Mouse (Mus musculus): Measurements from ENCODE around the gene Ly6g5b.

Ly6g5b gene

DNA sequence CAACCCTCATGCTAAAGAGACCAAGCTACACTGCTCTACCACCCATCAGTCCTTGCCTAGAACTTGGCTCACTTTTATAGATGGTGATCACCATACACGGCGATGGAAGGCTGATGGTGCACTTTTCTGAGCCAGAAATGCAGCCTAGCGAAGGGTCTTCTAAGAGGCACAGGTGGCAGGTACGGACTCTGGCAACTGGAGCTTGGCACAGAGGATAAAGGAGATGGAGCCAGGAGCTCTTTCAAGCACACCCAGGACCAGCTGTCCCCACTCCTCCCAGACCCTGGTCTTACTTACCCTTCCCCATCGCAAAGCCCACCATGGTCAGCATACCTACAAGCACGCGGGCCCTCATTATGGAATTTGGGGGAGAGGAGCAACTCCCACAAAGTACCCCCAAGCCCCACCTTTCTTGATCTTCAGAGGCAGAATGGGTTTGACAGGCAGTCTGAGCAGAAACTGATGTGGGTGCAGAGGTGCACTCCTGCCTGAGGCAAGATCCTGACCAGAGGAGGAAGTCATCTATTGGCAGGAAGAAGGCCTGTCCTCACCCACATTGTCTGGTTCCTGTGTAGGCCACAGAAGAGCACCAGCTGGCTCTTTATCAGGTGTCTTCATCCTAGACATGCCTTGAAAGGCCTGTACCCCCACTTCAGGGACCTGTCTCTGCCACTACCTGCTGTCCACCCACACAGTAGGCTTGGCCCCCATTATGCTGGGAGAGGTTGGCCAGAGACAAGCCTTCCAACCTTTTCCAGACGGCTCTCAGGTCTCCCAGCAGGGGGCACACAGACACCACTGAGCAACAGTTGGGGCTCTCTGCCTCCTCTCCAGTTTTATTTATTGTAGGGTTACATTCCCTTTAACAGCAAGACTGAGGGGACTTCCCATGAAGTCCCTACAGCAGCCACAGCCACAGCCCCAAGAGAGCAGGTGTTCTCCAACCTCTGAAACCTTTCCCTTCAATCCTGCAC, at the start of gene Ly6g5b:
Ly6g5b (minus strand) TSS at position 383 of the 974 bp plus-strand sequence.
- DNase-seq (ENCODE audit: low read depth, low spot score), result no peak

- no peak for DNase-seq (ENCODE audit: low read depth, low spot score)
These were observed 49.0 kb upstream of the Ly6g5b start for GRCm38 (mm10) chr17:35164218-35164567.

GRCm38 (mm10) chr17:35163326-35164081, 48.3 kb upstream of the Ly6g5b start:
- no peak for DNase-seq (ENCODE audit: low read depth, low spot score)

GRCm38 (mm10) chr17:35162730-35163129, 47.5 kb upstream of the Ly6g5b start:
- no peak for DNase-seq (ENCODE audit: low read depth, low spot score)

GRCm38 (mm10) chr17:35162121-35162520, 46.9 kb upstream of the Ly6g5b start:
- DNase-seq (ENCODE audit: low read depth, low spot score), result no peak

GRCm38 (mm10) chr17:35161421-35161820, 46.2 kb upstream of the Ly6g5b start:
- DNase-seq (ENCODE audit: low read depth, low spot score), result no peak

GRCm38 (mm10) chr17:35159638-35160037, 44.4 kb upstream of the Ly6g5b start:
- no peak for DNase-seq (ENCODE audit: low read depth, low spot score)

DNA sequence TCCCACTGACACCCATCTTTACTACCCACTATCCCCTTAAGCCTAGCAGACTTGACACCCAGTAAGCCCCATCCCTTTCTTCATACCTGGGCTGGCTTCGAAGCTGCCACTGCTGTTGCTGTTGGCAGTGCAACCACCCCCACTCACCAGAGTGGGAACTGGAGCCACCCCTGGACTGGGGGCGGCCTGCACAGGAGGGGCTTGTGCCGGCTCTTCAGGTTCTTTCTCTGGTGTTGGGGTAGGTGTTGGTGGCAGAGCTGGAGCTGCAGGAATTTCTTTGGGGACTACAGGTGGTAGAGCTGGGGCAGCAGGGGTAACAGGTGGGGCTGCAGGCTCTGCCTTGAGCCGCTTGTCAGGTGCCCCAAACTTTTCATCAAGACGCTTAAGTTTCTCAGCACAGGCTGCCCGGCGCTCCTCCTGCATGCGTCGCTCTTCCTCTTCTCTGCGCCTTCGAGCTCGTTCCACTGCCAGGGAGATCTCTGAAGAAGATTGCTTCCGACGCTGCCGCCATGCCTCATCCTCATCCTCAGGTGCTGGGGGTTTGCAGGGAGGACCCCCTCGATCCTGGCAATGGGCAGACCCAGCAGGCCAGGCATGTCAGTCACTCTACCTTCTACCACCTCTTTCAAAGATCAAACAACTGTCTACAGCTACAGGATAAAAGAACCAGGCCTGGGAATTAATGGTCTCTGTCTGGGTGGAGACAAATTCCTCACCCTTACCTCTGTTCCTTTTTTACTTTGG, 43.8 kb upstream of the Ly6g5b start:
- no peak for DNase-seq (ENCODE audit: low read depth, low spot score)

DNA sequence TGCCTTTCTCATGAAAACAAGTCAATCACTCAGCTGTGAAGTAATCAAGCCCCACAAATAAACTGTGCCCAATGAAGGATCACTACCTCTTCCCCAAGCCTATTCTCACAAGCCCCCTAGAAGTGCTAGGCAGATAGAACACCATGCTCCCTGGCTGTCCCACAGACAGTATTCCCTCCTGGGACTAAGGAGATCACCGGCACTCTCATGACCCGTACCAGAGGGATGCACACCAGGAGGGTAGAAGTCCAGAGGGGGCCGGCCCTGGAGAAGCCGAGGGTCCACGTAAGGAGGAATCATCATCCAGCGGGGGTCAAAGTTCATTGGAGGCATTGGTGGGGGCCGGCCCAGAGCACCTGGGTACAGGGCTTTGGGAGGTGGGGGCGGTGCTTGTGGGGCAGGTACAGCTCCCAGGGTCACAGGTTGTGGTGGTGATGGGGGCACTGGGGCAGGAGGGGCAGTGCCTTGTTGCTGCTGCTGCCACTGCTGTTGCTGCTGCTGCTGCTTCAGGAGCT, 42.5 kb upstream of the Ly6g5b start:
- no peak for DNase-seq (ENCODE audit: low read depth, low spot score)

DNA sequence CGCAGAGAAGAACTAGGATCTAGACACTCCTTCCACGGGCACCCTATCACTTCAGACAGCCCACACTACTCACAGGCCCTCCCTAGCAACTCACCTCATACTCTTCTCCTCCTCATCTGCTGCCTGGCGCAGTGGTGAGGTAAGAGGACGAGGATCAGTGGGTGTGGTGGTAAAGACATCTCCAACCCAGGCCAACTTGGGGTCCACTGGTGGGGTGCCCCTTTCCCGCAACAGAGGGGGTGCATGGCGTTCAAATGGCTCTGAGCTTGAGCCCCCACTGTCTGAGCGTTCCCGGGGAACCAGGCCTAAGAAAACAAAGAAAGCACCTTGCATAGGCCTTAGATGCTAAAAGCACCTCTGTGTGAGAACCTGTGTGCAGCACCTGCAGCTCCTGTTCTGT, 42.0 kb upstream of the Ly6g5b start:
- DNase-seq (ENCODE audit: low read depth, low spot score), result no peak

- no peak for DNase-seq (ENCODE audit: low read depth, low spot score)
These were observed 41.4 kb upstream of the Ly6g5b start for GRCm38 (mm10) chr17:35156461-35157200.

DNA sequence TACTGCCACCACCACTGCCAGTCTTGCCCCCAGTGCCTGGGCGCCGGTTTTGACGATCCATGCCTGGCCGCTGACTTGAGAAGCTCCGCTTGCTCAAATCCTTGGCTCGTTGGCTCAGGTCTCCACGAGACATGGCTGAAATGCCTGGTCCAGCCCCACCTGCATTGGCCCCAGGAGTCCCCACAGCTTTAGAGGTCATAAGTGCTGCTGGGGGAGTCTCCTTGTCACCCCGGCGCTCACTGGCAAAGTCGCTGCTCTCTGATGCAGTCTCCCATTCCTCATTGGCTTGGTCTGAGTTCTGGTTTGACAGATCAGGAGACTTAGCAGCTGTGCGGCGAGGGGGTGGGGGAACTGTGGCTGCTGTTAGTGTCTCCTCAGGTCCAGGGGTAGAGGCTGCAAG, 40.2 kb upstream of the Ly6g5b start:
- DNase-seq (ENCODE audit: low read depth, low spot score), result no peak

GRCm38 (mm10) chr17:35154616-35155015, 39.4 kb upstream of the Ly6g5b start:
- no peak for DNase-seq (ENCODE audit: low read depth, low spot score)

- DNase-seq (ENCODE audit: low read depth, low spot score), result no peak
These were observed 38.7 kb upstream of the Ly6g5b start for GRCm38 (mm10) chr17:35153931-35154330.

- DNase-seq (ENCODE audit: low read depth, low spot score), result no peak
These were observed 37.8 kb upstream of the Ly6g5b start for GRCm38 (mm10) chr17:35153077-35153476.

GRCm38 (mm10) chr17:35152121-35152520, 36.9 kb upstream of the Ly6g5b start:
- DNase-seq (ENCODE audit: low read depth, low spot score), result no peak

- no peak for DNase-seq (ENCODE audit: low read depth, low spot score)
These were observed 32.9 kb upstream of the Ly6g5b start for GRCm38 (mm10) chr17:35147922-35148639.

DNA sequence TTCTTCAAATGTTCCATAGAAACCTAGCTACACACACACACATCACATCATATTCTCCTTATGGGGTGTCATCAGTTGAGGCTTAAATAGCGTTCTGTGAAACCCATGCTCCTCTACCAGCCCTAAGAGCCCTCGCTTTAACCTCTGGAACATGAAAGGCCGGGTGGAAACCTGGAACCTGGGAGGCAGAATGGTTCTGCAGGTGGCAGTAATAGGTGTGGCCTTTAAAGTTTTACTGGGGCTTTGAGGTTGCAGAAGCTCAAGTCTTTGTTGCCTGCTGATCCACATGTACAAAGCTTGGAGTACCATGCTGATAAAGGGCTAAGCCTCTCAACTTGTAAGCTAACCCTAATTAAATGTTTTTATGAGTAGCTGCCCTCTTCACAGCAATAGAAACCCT, 32.1 kb upstream of the Ly6g5b start:
- no peak for DNase-seq (ENCODE audit: low read depth, low spot score)

DNA sequence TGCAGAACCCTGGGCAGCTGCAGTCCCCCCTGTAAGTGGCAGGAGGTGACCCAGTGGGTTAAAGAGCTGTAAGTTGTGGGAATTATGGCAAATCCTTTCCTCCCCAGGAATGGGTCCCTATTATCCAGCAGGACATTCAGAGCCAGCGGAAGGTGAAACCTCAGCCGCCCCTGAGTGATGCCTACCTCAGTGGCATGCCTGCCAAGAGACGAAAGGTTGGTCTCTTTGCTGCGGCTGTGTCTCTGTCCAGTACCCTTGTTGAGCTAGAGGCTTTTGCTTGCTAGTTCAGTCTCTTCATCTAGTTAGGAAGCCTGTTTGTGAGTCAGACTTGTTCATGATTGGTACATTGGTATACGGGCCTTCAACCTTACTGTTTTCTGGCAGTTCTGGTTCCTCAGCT, 30.9 kb upstream of the Ly6g5b start:
- DNase-seq (ENCODE audit: low read depth, low spot score), result no peak

- no peak for DNase-seq (ENCODE audit: low read depth, low spot score)
These were observed 26.7 kb upstream of the Ly6g5b start for GRCm38 (mm10) chr17:35141971-35142370.

Data from WW6 (cell line).